Mouse (Mus musculus) kidney, adult 18-20 months (tissue): ENCODE measurements around the gene Speg.

Experiments
- DNase-seq: peaks from one replicate; pipeline ENCODE4 v3.0.0; 2021

Speg gene

GRCm38 (mm10) chr1:75463652-75464204 lies 88.6 kb downstream of the Speg start:
- no peak for DNase-seq

- peak; percentile 86 for DNase-seq
These were observed 92.3 kb downstream of the Speg start for GRCm38 (mm10) chr1:75467215-75467927.

- no peak for DNase-seq
These were observed 94.3 kb downstream of the Speg start for GRCm38 (mm10) chr1:75469287-75469825.

- DNase-seq = no peak
These were observed 101.3 kb downstream of the Speg start for GRCm38 (mm10) chr1:75476441-75476840.

GRCm38 (mm10) chr1:75477264-75477965 lies 102.3 kb downstream of the Speg start:
- DNase-seq = peak; percentile 92

GRCm38 (mm10) chr1:75477966-75478290 lies 102.8 kb downstream of the Speg start:
- no peak for DNase-seq

- DNase-seq = no peak
These were observed 103.4 kb downstream of the Speg start for GRCm38 (mm10) chr1:75478497-75478896.

GRCm38 (mm10) chr1:75478916-75479634 lies 104.0 kb downstream of the Speg start, which contains the start of the genes Chpf and Tmem198:
Chpf (minus strand) TSS chr1:75479307.
Tmem198 (plus strand) TSS chr1:75479532.
- peak; percentile 97 for DNase-seq

GRCm38 (mm10) chr1:75479635-75479989 lies 104.5 kb downstream of the Speg start:
- DNase-seq = no peak

- DNase-seq = no peak
These were observed 104.9 kb downstream of the Speg start for GRCm38 (mm10) chr1:75480036-75480435.

- no peak for DNase-seq
These were observed 105.6 kb downstream of the Speg start for GRCm38 (mm10) chr1:75480735-75481134.
